Mouse (Mus musculus): ENCODE data around the gene Gns.

GRCm38 (mm10) chr10:121426458-121427070 is 61.7 kb downstream of the Gns start:
- TF ChIP-seq ZC3H11A (IDR thresholded peaks at IDR 0.05; ENCODE audit: borderline replicate concordance, low read depth, low read length) (no peak), ZNF384 (IDR thresholded peaks at IDR 0.05; ENCODE audit: low read depth, low read length) (peak; percentile 93), CHD2 (IDR thresholded peaks at IDR 0.05; ENCODE audit: low read depth, low read length) (no peak), HCFC1 (IDR thresholded peaks at IDR 0.05; ENCODE audit: borderline replicate concordance, insufficient read depth, low read length) (no peak)
